Mouse (Mus musculus) olfactory bulb, adult 2 months (tissue): Measurements from ENCODE around the gene Hist2h2ac.

Source experiments
- CTCF ChIP-seq: fragments of 200-500 bp; IDR thresholded peaks from 2 replicates; pipeline ENCODE4 v1.5.1; 2012; ENCODE audit warnings: low read depth, mild to moderate bottlenecking, low read length, moderate library complexity; ENCODE audit not compliant: insufficient read depth
- POLR2A ChIP-seq: fragments of 200-500 bp; IDR thresholded peaks from 2 replicates; pipeline ENCODE4 v1.6.1; 2012; ENCODE audit warnings: mild to moderate bottlenecking, low read depth, low read length, moderate library complexity; ENCODE audit not compliant: insufficient read depth

- TF ChIP-seq POLR2A = no peak
- no peak for TF ChIP-seq CTCF
These were observed 14.2 kb upstream of the Hist2h2ac start for GRCm38 (mm10) chr3:96234914-96235313.
